Mouse (Mus musculus) lung, postnatal 0 days (tissue): ENCODE data around the gene Gpr62.

Source experiments
- CTCF ChIP-seq: IDR thresholded peaks from 2 replicates; pipeline ENCODE4 v1.5.1; 2016; ENCODE audit warnings: antibody characterized with exemption, mild to moderate bottlenecking
- EP300 ChIP-seq: IDR thresholded peaks from 2 replicates; pipeline ENCODE4 v1.6.1; 2016; ENCODE audit warnings: antibody characterized with exemption, mild to moderate bottlenecking, control low read depth

DNA sequence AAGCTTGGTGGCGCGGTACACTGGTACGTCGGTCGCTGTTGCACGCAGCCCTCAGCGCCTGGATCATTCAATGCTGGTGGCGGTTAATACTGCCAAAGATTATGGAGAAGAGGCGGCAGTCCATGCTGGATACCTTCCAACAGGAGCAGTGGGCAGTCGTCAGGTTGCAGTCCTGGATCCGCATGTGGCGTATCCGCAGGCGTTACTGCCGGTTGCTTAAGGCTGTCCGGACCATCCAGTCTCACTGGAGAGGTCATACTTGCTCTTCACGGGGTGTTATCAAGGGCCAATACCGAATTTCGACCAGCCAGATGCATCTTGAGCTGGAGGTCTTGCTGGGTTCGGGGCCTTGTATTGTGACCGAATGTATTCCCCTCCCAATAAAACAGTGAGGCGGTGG is 36.1 kb upstream of the Gpr62 start:
- TF ChIP-seq CTCF (no peak), EP300 (no peak)
